Mouse (Mus musculus) thymus, postnatal 0 days (tissue): ENCODE data around the gene Szt2. TPM values are rescaled to one million over a fixed set of nuclear protein-coding genes. Genes with fewer than 3 reads are reported as not detected.
A peak's percentile ranks its signal among the peaks of the same experiment; 100 is the strongest.

Experiments used
- DNase-seq: peaks from one replicate; pipeline ENCODE4 v3.0.0-alpha.2; 2015; ENCODE audit warnings: low spot score
- polyA plus RNA-seq: library from polyadenylated mRNA; unstranded; fragments of >200 nt; fragmentation: Nextera tagmentation; extraction: Ambion mirVana; gene quantifications from 2 replicates; pipeline ENCODE4 v1.2.1, GENCODE M21; 2015

Gene Szt2
- polyA plus RNA-seq, 1 experiment from 2014 or later: 8.4 TPM

DNA sequence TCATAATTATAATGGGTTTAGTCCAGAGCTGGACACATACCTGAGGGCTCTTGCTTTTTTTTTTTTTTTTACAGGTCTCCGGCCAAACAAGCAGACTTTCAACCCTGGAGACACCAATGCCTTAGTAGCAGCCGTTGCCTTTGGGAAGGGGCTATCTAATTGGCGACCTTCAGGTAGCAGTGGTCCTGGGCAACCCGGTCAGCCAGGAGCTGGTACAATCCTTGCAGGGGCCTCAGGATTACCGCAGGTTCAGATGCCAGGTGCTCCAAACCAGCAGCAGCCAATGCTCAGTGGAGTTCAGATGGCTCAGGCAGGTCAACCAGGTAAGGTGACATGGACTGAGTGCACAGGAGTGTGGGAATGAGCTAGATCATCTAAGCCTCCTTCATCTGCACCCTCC, 4.5 kb upstream of the Szt2 start:
- no peak for DNase-seq

DNA sequence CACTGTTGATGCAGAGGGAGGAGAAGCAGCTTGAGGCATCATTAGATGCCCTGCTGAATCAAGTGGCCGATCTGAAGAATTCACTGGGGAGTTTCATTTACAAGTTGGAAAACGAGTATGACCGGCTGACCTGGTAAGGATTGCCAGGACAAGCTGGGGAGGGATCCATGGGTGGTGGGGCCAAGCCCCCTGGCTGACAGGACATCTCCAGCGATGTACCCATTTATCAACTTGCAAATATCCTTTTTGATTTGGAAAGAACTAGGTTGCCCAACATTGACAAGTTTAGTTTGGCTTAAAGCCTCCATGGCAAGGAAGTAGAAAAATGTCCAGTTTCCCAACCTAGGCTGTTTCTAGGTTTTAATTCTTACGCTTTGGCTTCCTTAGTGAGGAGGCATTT, 1.8 kb upstream of the Szt2 start:
- no peak for DNase-seq

DNA sequence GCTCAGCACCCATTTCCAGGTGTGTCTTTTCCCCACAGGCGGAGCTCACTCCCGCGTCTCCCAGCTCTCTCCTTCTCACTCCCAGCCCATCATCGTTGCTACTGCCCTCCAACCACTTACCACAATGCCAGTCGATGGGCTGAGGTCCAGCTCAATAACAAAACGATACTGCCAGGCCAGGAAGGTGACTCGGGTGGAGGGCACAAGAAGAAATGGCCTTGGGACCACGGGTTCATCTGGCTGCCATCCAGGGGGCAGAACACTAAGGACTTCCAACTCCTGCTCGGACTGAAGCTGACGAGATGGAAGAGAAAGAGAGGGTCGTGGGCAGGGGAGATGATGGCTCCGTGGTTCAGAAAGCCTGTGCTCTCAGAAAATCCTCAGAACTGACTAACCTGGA, 6.4 kb downstream of the Szt2 start:
- no peak for DNase-seq

DNA sequence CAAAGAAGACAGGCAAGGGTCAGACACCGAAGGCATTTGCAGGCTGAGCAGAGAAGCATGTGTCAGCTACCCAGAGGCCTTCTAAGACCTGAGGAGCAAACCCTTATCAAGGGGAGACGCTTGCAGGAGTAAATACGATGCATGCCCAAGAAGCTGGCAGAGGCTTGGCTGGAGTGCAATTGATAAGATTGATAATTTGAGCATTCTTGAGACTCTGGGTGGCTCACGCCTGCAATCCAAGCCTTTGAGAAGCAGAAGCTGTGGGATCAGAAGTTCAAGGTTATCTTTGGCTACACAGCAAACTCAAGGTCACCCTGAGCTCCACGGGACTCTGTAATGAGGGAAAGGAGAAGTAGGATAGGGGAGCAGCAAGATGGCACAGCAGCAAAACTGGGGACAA, 7.2 kb downstream of the Szt2 start:
- DNase-seq: no peak

DNA sequence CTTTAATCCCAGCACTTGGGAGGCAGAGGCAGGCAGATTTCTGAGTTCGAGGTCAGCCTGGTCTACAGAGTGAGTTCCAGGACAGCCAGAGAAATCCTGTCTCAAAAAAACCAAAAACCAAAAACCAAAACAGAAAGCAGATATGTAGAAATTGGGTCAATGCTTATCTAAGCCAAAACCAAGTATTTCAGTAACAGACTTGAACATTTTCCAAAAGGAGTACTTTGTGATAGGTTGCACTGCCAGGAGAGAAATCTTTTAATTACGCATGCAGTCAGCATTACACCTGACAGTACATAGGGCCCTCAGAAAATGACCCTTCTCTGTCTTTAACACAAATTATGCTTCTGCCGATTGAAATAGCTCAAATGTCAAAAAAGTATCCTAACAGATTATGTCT, 7.7 kb downstream of the Szt2 start:
- no peak for DNase-seq

DNA sequence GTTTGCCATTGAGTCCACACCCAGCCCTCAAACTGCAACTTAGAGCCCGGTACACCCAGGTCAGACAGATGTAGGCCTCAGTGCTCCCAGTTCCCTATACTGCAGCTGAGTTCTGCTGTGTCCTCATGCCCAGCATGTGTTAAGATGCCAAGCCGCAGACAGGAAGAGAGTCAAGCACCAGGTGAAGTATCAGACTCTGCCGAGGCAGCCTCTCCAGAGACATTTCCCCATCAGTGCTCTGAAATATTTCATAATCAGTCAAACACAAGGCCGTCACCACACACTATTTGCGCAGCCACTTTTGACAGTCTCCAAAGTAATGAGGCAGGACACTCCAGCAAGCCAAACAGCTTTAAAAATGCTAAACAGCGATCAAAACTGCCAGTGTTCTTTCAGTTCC, 10.7 kb downstream of the Szt2 start:
- DNase-seq: no peak

DNA sequence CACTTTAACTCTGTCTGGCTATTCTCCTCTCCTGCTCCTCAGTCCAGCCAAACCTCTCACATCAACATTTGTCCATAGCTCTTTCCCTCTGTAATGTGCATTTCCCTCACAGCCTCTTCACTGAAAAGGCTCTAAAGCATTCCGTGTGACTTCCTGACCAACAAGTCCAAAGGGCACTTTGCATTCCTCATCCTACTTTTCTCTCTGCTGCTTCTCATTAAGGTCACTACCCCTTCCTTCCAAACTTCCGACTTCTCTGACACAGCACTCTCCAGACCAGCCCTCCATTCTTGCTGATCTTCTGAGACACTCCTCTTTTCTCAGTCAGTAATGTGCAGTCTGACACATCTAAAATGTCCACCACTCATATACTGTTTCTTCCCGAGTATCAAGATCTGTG, 12.6 kb downstream of the Szt2 start:
- DNase-seq: no peak

DNA sequence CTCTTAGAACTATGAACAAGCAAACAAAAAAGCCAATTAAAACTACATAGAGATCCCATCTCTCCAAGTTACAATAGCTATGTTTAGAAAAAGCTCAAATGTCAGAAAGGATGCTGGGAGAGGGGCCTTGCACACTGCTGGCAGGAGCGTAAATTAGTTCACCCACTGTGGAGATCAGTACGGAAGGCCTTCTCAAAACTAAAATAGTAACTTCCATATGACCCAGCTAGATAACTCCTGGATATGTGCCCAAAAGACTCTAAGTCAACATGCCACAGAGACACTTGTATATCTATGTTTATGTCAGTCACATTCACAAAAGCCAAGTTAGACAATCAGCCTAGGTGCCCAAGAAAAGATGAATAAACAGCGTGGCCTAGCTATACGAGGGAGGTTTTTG, 13.8 kb downstream of the Szt2 start:
- no peak for DNase-seq

DNA sequence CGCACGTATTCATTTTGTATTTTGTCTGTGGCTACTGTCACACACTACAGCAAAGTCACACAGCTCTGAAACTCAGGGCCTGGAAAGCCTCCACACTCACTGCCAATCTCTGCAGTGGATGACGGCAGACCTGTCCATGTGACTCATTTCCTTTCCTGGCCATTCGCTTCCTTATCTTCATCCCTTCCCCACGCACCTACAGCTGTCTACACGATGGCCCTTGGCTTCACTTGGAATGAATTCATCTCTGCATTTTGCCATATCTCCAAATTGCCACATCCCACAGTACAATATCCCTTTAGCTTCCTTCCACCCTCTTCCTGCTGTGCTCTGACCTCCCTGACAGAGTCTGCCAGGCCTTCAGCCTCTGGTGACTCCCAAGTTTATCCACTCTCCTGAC, 14.6 kb downstream of the Szt2 start:
- DNase-seq: no peak

DNA sequence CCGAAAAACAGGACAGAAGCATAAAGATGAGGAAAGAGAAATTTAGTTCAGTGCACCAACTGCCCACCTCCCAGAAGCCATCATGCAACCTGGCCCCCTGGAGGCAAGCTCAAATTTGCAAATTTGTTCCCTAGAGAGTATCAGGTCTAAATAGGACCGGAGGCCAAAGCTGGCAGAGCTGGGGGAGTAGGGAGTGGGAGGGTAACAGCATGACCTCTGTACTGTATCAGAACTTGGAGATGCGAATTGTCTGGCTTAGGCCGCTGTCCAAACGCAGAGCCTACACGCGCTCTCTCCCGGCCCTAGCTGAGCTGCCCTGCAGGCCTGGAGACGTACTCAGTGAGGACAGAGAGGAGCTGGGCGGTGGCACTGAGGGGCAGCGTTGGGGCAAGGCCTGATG, 18.9 kb downstream of the Szt2 start:
- DNase-seq: no peak

DNA sequence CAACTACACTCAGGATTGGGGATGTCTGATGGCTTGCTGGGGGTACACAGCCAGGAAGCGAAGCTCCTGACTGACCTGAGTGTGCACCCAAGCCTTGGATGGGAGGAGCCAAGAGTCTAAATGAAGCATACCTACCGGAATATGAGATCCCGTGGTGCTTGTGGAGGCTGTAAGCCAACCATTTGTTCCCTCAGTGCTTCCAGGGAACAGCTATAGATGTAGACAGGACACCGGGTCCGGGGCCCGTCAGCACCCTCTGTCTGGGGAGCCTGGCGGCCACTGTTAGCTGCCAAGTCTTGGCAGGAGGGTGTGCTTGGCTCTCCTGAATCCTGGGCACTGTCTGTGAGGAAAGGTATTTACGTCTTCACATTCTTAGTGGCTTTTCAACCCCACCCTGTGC, 21.8 kb downstream of the Szt2 start:
- DNase-seq: no peak

DNA sequence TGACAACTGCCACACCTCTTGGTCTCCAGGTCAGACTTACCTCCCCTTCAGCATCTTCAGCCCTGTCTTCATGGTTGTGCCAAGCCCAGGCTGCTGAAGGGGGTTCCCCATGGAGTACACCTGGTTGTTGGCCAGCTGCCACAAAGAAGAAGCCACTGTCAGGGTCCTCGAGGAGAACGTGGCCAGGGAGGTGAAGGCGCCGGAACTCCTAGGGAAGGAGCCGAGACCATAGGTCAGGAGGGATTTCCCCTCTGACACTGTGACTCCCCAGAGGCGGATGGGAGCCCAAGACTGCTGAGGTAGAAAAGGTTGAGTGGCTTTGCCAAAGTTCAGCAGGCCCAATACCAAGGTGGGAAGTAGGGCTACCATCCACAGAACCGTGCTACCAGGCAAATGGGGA, 25.8 kb downstream of the Szt2 start:
- no peak for DNase-seq

DNA sequence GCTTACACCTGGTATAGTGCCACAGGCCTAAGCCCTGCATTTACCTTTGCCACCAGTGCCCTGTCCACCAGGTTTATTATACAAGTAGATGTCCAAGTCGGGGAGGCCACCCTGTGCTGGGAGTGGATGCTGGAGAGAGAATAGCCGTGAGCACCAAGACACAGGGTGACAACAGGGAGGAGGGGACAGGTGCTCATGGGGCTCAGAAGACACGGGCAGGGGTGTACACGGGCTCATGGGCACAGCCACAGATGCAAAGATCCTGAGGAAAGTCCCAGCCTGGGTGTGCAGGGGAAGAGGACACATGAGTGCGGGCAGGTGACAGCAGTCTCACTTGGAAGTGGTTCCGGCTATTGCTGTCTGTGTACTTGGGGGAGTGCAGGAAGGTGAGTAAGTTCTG, 33.1 kb downstream of the Szt2 start:
- no peak for DNase-seq

DNA sequence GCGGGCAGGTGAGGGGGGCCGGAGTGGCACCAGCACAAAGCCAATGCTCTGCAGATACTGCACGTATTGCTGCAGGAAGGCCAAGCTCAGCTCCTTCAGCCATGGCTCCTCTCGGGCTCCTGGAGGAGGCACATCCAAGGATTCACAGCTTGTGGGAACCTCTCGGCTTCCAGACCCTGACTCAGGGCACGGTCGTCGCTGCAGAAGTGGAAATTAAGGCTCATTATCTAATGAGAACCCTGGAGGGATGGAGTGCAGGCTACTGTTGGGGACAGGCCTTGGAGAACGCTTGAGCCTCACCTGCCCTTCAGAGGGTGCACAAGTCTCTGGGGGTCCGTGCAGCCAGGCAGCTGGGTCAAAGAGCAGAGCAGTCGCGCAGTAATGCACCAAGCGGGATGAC, 37.3 kb downstream of the Szt2 start:
- DNase-seq: no peak

DNA sequence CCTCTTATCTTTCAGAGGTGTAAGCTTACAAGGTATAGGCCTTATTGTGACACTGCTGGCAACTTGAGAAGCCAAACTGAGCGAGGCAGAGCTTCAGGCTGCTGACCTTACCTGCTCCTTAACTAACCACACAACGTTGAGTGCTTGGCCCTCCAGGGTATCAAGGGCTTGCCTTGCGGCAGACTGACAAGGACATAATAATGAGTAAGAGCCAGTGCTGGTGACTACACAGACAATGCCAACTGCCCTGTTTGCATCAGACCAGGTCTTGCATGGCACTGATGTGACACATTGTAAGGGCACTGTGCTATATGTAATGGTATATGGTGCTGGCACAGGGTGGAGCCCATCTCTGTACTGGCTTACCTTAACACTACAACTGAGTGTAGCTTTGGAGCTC, 40.5 kb downstream of the Szt2 start:
- DNase-seq: no peak

DNA sequence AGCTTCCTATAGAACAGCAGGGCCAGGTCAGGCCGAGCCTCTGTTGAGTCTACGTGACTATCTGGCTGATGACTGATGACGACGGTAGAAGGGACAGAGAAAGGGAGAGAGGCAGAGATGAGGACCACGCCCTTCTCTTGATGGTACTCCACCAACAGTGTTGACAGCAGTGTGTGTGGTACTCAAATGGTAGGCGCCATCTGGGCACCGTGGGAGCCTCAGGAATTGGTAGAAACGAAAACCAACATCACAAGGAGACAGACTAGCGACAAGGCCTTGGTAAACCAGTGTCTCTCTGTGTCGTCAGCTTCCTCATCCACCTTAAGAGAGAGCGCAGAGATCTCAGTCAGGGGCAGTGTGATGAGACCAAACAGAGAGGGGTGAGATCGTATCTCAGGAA, 41.5 kb downstream of the Szt2 start:
- no peak for DNase-seq

DNA sequence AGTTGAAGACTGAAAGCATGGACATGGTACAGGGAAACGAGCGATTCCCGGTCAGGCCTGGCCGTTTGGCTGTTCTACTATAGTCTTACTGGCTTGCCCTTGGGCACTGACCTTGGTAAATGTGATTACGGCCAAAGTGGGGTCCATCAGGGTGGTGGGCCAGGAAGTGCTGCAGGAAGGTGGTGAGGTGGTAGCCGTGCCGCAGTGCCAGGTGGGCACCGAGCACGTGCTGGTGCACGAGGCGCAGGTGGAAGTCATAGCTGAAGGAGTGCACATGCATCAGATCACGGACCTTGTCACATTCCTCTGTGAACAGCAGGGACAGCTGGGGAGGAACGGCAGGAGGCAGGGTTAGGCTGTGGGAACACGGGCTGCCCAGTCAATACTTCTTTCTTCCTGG, 43.1 kb downstream of the Szt2 start:
- DNase-seq: no peak

DNA sequence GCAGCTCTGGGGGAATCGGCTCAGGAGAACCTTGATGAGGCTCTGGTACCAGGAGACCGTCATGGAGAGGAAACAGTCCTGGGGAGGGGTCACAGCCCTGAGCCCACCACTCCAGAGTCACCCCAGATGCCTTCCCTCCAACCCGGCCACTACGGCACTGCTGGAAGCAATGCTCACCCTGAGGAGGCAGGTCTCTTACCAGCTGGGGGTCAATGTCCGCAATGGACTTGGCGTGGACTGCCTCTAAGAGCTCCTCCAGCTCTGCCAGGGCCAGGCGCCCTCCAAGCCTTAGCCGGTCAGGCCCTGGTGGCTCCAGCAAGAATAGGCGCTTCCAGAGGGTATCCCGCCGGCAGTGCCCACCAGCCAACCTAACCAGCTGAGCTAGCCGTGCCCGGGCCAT, 44.4 kb downstream of the Szt2 start:
- no peak for DNase-seq

DNA sequence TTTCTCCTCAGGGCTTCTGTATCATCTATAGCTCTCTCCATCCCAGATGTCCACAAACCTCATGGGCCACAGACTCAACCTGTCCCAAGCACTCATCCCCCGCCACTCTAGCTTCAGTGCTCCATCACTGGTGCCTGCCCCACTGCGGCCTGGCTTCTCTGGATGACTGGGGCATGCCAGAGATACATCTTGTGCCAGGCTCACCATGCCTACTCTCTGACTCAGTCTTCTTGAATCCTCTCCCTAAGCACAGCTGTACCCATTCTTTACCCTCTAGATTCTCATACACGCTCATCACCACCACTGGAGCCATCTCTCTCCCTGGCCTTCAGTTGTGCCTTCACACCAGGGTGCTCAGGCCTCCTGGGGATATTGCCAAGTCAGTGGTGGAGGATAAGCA, 45.1 kb downstream of the Szt2 start:
- DNase-seq: no peak

DNA sequence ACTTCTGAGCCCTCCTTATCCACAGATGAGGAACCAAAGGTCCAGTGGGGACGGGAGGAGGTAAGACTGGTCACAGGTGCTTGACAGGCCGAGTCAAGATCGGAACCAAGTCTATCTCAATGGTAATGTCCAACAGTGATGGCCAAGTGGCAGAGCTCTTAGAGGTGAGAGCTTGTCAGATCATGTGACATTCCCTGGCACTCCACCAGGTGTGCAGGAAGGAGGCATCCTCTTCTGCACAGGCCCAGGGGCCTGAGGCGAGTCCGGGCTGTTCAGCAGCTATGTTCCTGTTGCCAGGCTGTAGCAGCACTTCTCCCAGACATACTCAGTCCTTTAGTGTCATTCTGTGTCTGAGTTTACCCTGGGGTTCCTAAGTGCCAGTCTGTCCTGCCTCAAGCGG, 46.2 kb downstream of the Szt2 start:
- DNase-seq: no peak

DNA sequence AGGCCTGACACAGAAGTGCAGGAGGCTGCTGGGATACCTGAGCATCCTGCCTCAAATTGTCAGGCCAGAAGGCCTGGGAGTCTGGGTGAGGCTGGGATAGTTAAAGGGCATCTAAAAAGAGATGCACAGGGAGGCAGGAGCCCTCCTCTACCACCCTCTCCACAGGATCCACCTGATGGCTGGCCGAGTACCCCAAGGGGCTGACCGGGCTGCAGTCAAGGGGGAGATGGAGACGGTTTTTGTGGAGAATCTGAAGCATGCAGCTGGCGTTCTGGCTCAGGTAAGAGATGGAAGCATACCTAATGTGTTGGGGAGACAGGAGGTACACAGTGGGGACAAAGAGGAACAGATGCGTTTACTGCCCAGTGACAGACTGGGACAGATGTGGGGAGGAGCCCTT, 47.6 kb downstream of the Szt2 start:
- DNase-seq: no peak

DNA sequence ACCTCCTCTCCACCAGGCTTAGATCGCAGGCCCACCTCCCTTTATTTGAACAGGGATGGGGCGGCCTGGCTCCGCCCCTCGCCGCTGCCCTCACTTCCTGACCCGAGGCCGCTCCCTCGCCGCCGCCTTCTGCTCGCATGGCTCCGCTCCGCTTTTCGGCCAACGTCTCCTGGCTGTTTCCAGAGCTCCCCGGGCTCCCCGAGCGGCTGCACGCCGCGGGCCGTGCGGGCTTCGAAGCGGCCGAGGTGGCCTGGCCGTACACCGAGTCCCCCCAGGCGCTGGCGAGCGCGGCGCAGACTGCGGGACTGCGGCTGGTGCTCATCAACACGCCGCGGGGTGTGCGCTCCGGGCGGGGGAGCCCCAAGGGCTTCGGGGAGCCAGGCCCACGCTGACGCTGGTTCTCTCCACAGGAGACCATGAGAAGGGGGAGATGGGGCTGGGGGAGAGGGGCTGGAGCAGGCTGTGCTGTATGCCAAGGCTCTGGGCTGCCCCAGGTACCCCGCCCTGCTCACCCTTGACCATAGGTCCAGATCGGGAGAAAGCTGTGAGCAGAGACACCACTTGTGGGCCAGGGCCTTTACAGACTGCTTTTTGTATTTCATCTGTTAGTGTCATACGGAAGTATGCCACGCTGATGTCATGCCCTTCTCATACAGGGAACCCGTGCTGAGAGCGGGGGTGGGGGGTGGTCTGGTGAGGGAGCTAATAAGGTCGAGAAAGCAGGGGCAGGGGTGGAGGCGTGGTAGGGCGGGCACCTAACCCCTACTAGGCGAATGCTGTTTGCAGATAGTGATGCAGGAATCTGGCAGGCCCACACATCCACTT, 49.0 kb downstream of the Szt2 start:
- peak; percentile 65 for DNase-seq

DNA sequence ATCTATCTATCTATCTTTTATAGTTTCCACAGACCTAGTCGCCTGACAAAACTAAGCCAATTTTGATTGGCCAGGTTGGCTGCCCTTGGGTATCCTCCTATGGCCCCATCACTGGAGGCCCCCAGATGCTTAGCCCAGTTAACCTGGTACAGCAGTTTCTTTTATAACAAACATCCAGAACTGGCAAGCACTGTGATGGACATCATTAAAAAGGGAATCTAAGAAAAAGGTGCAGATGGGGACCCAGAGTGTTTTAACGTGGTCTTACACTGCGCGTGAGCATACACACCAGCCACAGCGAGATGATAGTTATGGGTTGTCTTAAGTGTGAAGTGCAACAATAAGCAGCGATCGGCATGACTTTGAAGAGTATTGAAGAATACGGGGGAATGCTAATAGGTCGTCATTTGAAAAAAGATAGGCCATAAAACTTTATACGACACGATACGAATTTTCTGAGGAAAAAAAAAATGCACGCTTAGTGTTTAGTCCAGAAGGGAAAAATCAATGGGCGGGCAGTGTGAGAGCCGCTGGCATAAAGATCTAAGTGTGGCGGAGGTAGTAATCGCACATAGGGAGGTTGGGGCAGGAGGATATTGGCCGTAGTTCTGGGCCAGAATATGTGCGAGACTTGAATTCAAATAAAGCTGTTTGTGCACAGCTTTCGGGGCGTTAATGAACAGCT, 49.7 kb downstream of the Szt2 start:
- DNase-seq: no peak
